Mouse (Mus musculus) lung, postnatal 0 days (tissue): ENCODE data around the gene Eif4e. TPM values are rescaled to one million over a fixed set of nuclear protein-coding genes. Genes with fewer than 3 reads are reported as not detected.

ENCODE experiments used
- ATAC-seq: fragments of 200-750 bp; cut with Nextera tagmentation; 2 replicates; pipeline ENCODE4 v1.8.0; 2017; ENCODE audit warnings: moderate library complexity
- DNase-seq: peaks from one replicate; pipeline ENCODE4 v3.0.0-alpha.2; 2016; ENCODE audit warnings: low spot score
- H3K27ac ChIP-seq: fragments of 300-500 bp; sonication (generic); 2 replicates; pipeline ENCODE4 v1.5.1; 2014; ENCODE audit warnings: antibody characterized with exemption, mild to moderate bottlenecking, low read length, mixed read lengths
- H3K27me3 ChIP-seq: fragments of 300-500 bp; sonication (generic); replicated peaks from 2 replicates; pipeline ENCODE4 v1.6.1; 2014; ENCODE audit warnings: low read length, mixed read lengths; ENCODE audit not compliant: insufficient read depth
- H3K36me3 ChIP-seq: fragments of 300-500 bp; sonication (generic); 2 replicates; pipeline ENCODE4 v1.6.1; 2014; ENCODE audit warnings: low read length, mixed read lengths; ENCODE audit not compliant: insufficient read depth
- H3K4me1 ChIP-seq: fragments of 300-500 bp; sonication (generic); 2 replicates; pipeline ENCODE4 v1.6.1; 2014; ENCODE audit warnings: antibody characterized with exemption, low read depth, low read length, mixed read lengths; ENCODE audit not compliant: insufficient read depth
- H3K4me2 ChIP-seq: fragments of 300-500 bp; sonication (generic); replicated peaks from 2 replicates; pipeline ENCODE4 v1.6.1; 2014; ENCODE audit warnings: low read depth, mild to moderate bottlenecking, low read length, moderate library complexity, mixed read lengths
- H3K4me3 ChIP-seq: fragments of 300-500 bp; sonication (generic); 2 replicates; pipeline ENCODE4 v1.5.1; 2014; ENCODE audit warnings: low read depth, low read length
- H3K9ac ChIP-seq: fragments of 300-500 bp; sonication (generic); replicated peaks from 2 replicates; pipeline ENCODE4 v1.6.1; 2014; ENCODE audit warnings: low read depth, mild to moderate bottlenecking
- H3K9me3 ChIP-seq: fragments of 300-500 bp; sonication (generic); 2 replicates; pipeline ENCODE4 v1.6.1; 2016; ENCODE audit warnings: low read length, mixed read lengths
- CTCF ChIP-seq: IDR thresholded peaks from 2 replicates; pipeline ENCODE4 v1.5.1; 2016; ENCODE audit warnings: antibody characterized with exemption, mild to moderate bottlenecking
- EP300 ChIP-seq: IDR thresholded peaks from 2 replicates; pipeline ENCODE4 v1.6.1; 2016; ENCODE audit warnings: antibody characterized with exemption, mild to moderate bottlenecking, control low read depth
- WGBS: fragments of 180-500 bp; shearing (Covaris S2); extraction: QIAGEN DNeasy Blood & Tissue Kit; methylation state at CpG from one replicate; pipeline ENCODE4 v1.1.7; 2014; 5-methylcytosine and 5-hydroxymethylcytosine counted together
- polyA plus RNA-seq: library from polyadenylated mRNA; unstranded; fragments of >200 nt; fragmentation: Nextera tagmentation; extraction: Ambion mirVana; gene quantifications from 2 replicates; pipeline ENCODE4 v1.2.1, GENCODE M21; 2015

Gene Eif4e
- polyA plus RNA-seq, 1 experiment from 2014 or later = 125 TPM

GRCm38 (mm10) chr3:138526916-138527666 lies 1.1 kb downstream of the Eif4e start:
- H3K4me1 ChIP-seq = 0 out of 2 replicates have a peak, but pooled peaks cover 7% of the 10 kb centered on the region
- TF ChIP-seq CTCF (peak; percentile 45), EP300 (peak; percentile 63)
- peak overlapping the region; percentile 84 for H3K9ac ChIP-seq
- H3K4me2 ChIP-seq = peak overlapping the region; percentile 95
- WGBS = 2% methylated on average over 49 of the region's 85 CpGs
- H3K36me3 ChIP-seq = no peaks in the 10 kb centered on the region
- H3K4me3 ChIP-seq = peak overlapping the region; percentile 86
- peak; percentile 99 for DNase-seq
- H3K27ac ChIP-seq = peak overlapping the region; percentile 98
- H3K9me3 ChIP-seq = no peaks in the 10 kb centered on the region
- H3K27me3 ChIP-seq = no peaks in the 10 kb centered on the region
- ATAC-seq = peak; percentile 94

- Histone ChIP-seq H3K4me2 (peak overlapping the region; percentile 83), H3K27ac (peak overlapping the region; percentile 87), H3K36me3 (no peaks in the 10 kb centered on the region), H3K4me3 (peak overlapping the region; percentile 86), H3K27me3 (no peaks in the 10 kb centered on the region), H3K9ac (peak overlapping the region; percentile 84), H3K4me1 (peaks cover 10% of the 10 kb centered on the region; the same call in 1 of the 2 replicates), H3K9me3 (no peaks in the 10 kb centered on the region)
- ATAC-seq (peak; percentile 47), DNase-seq (peak; percentile 90)
- WGBS = 6% methylated on average over 24 of the region's 64 CpGs
- TF ChIP-seq EP300 = no peak
- no peak for TF ChIP-seq CTCF
Measured at GRCm38 (mm10) chr3:138527667-138528231, 1.8 kb downstream of the Eif4e start.

- H3K9me3 ChIP-seq = no peaks in the 10 kb centered on the region
- no peak overlapping the region for H3K9ac ChIP-seq
- H3K4me2 ChIP-seq = peak overlapping the region; percentile 83
- ATAC-seq = no peak
- DNase-seq = no peak
- no peak overlapping the region for H3K27ac ChIP-seq
- WGBS = 2% methylated on average over 16 of the region's 16 CpGs
- H3K4me1 ChIP-seq = peaks cover 11% of the 10 kb centered on the region; the same call in 1 of the 2 replicates
- H3K4me3 ChIP-seq = peak overlapping the region; percentile 86
- no peaks in the 10 kb centered on the region for H3K36me3 ChIP-seq
- TF ChIP-seq EP300 = no peak
- no peak for TF ChIP-seq CTCF
- H3K27me3 ChIP-seq = no peaks in the 10 kb centered on the region
Measured at GRCm38 (mm10) chr3:138528265-138528664, 2.3 kb downstream of the Eif4e start.

- WGBS = 53% methylated on average over 8 of the region's 8 CpGs
- H3K4me1 ChIP-seq = peaks cover 11% of the 10 kb centered on the region; the same call in 1 of the 2 replicates
- no peaks in the 10 kb centered on the region for H3K9me3 ChIP-seq
- H3K9ac ChIP-seq = no peak overlapping the region
- no peak for ATAC-seq
- DNase-seq = no peak
- no peaks in the 10 kb centered on the region for H3K27me3 ChIP-seq
- no peak overlapping the region for H3K4me3 ChIP-seq
- TF ChIP-seq CTCF (no peak), EP300 (no peak)
- no peak overlapping the region for H3K27ac ChIP-seq
- H3K36me3 ChIP-seq = no peaks in the 10 kb centered on the region
- no peak overlapping the region for H3K4me2 ChIP-seq
Measured at GRCm38 (mm10) chr3:138530578-138531478, 4.8 kb downstream of the Eif4e start.

- Histone ChIP-seq H3K27me3 (no peaks in the 10 kb centered on the region), H3K9ac (no peak overlapping the region), H3K4me2 (no peak overlapping the region), H3K27ac (no peak overlapping the region), H3K4me1 (peaks cover 11% of the 10 kb centered on the region; the same call in 1 of the 2 replicates), H3K9me3 (no peaks in the 10 kb centered on the region), H3K36me3 (no peaks in the 10 kb centered on the region), H3K4me3 (no peak overlapping the region)
- WGBS = 35% methylated on average over 12 of the region's 12 CpGs
- ATAC-seq = no peak
- DNase-seq = no peak
- no peak for TF ChIP-seq CTCF
- TF ChIP-seq EP300 = no peak
Measured at GRCm38 (mm10) chr3:138531479-138532181, 5.7 kb downstream of the Eif4e start.
